ENCODE assay signal across 9 mouse cellular contexts in genomic region chr1:97833466-97834353, GRCm38 (mm10).
DNase-seq lines count a peak whose midpoint lies in the region; ATAC-seq and TF ChIP-seq lines count a peak whose summit lies in the region.
"Had no signal": no experiment of that assay in that cellular context is flagged by ENCODE, and none has a peak within 500 bp of the region (broad histone marks: within the 10 kb centered on the region; RNA-seq: fewer than 3 reads in every experiment).

No protein-coding gene starts in this region.

- WGBS in heart, embryonic 13.5 days = 52% methylated on average over 5 of the region's 5 CpGs

- peak overlapping the region; percentile 65 for H3K27ac ChIP-seq in embryonic fibroblast, embryonic 13.5 days (ENCODE audit: insufficient read depth, low read length)
- peak overlapping the region; percentile 78 for H3K27ac ChIP-seq in heart, embryonic 13.5 days (replicated peaks)
- H3K27ac ChIP-seq: neural tube, embryonic 12.5 days had no signal

- peak; percentile 44 to 83 for DNase-seq in left cerebral cortex, postnatal 10 days (ENCODE audit: extremely low spot score in 1 of 2, low spot score in 2 of 2)
- no peak for DNase-seq in left cerebral cortex, postnatal 36 days (ENCODE audit: low spot score in 2 of 2)
- peak; percentile 33 to 73 for DNase-seq in layer of hippocampus, postnatal 14 days (ENCODE audit: low spot score in 2 of 2)
- peak; percentile 38 for DNase-seq in telencephalon, adult 2 months (ENCODE audit: low read depth, low spot score)
- DNase-seq in adrenal gland, adult 2 months = no peak

- intact Hi-C loops in left cerebral cortex, postnatal 10 days (cut with DNase I) = no loop called here
- intact Hi-C loops in left cerebral cortex, postnatal 36 days (cut with DNase I) = no loop called here

- H3K9ac ChIP-seq in heart, embryonic 13.5 days = no peak overlapping the region
- H3K9ac ChIP-seq: neural tube, embryonic 12.5 days had no signal

- TF ChIP-seq CTCF in embryonic fibroblast, embryonic 13.5 days (IDR thresholded peaks at IDR 0.05; ENCODE audit: borderline replicate concordance, insufficient read depth, low read length) = no peak

- no peaks in the 10 kb centered on the region for H3K9me3 ChIP-seq in heart, embryonic 13.5 days
- H3K9me3 ChIP-seq: neural tube, embryonic 12.5 days had no signal

- H3K27me3 ChIP-seq in heart, embryonic 13.5 days (replicated peaks) = no peaks in the 10 kb centered on the region
- H3K27me3 ChIP-seq: neural tube, embryonic 12.5 days had no signal

- no peak overlapping the region for H3K4me2 ChIP-seq in heart, embryonic 13.5 days
- H3K4me2 ChIP-seq: neural tube, embryonic 12.5 days had no signal

- H3K4me1 ChIP-seq in embryonic fibroblast, embryonic 13.5 days (ENCODE audit: control insufficient read depth, insufficient read depth, low read length) = no peaks in the 10 kb centered on the region
- peaks cover 21% of the 10 kb centered on the region for H3K4me1 ChIP-seq in heart, embryonic 13.5 days
- H3K4me1 ChIP-seq: neural tube, embryonic 12.5 days had no signal

- no peak for TF ChIP-seq POLR2A in embryonic fibroblast, embryonic 13.5 days (IDR thresholded peaks at IDR 0.05; ENCODE audit: low read depth, low read length)

- peak; percentile 54; the same call in 1 of the 2 replicates for ATAC-seq in heart, embryonic 13.5 days (ENCODE audit: extremely low read depth, insufficient number of reproducible peaks, low FRiP score, low TSS enrichment)
- ATAC-seq in CD4-positive, CD25-positive, alpha-beta regulatory T cell, adult 4 months = no peak

- H3K36me3 ChIP-seq in heart, embryonic 13.5 days = peaks cover 74% of the 10 kb centered on the region
- H3K36me3 ChIP-seq: neural tube, embryonic 12.5 days had no signal

- H3K4me3 ChIP-seq in embryonic fibroblast, embryonic 13.5 days (ENCODE audit: insufficient read depth, low read length) = no peak overlapping the region
- no peak overlapping the region for H3K4me3 ChIP-seq in heart, embryonic 13.5 days
- H3K4me3 ChIP-seq: neural tube, embryonic 12.5 days had no signal

Comparison
In these comparisons a context has a peak if more than half of its experiments do, and no peak if none do; other contexts are left out.
1. DNase-seq: peak in left cerebral cortex, postnatal 10 days (2 of 2), layer of hippocampus, postnatal 14 days (2 of 2) and telencephalon, adult 2 months (single experiment); none in left cerebral cortex, postnatal 36 days (0 of 2) and adrenal gland, adult 2 months (single experiment).